Mouse (Mus musculus) ES-Bruce4 (cell line): ENCODE data around the gene Homer2. TPM values are rescaled to one million over a fixed set of nuclear protein-coding genes. Genes with fewer than 3 reads are reported as not detected.

Source experiments
- H3K27ac ChIP-seq: 2 replicates; pipeline ENCODE4 v1.5.1; 2012; ENCODE audit warnings: low read length, inconsistent platforms; ENCODE audit not compliant: insufficient read depth
- H3K27me3 ChIP-seq: 2 replicates; pipeline ENCODE4 v1.6.1; 2012; ENCODE audit warnings: mild to moderate bottlenecking, low read length, inconsistent platforms; ENCODE audit not compliant: control insufficient read depth, poor library complexity, insufficient read depth, severe bottlenecking
- H3K36me3 ChIP-seq: 2 replicates; pipeline ENCODE4 v1.6.1; 2012; ENCODE audit warnings: inconsistent platforms, mild to moderate bottlenecking, low read length, moderate library complexity; ENCODE audit not compliant: control insufficient read depth, poor library complexity, insufficient read depth, severe bottlenecking
- H3K4me1 ChIP-seq: one replicate; pipeline ENCODE4 v1.8.1; 2011; ENCODE audit warnings: low read length; ENCODE audit not compliant: control insufficient read depth, insufficient read depth
- H3K4me3 ChIP-seq: 2 replicates; pipeline ENCODE4 v1.5.1; 2011; ENCODE audit warnings: low read depth, mild to moderate bottlenecking, low read length
- H3K9ac ChIP-seq: 2 replicates; pipeline ENCODE4 v1.6.1; 2012; ENCODE audit warnings: low read depth, mild to moderate bottlenecking, inconsistent platforms; ENCODE audit not compliant: poor library complexity, severe bottlenecking
- H3K9me3 ChIP-seq: replicated peaks from 2 replicates; pipeline ENCODE4 v1.6.1; 2012; ENCODE audit warnings: mild to moderate bottlenecking, low read length, inconsistent platforms; ENCODE audit not compliant: control insufficient read depth, poor library complexity, insufficient read depth, severe bottlenecking
- CTCF ChIP-seq: IDR thresholded peaks from one replicate; pipeline ENCODE4 v1.8.1; 2011; ENCODE audit warnings: low read depth, low read length
- EP300 ChIP-seq: IDR thresholded peaks from 2 replicates; pipeline ENCODE4 v1.6.1; 2011; ENCODE audit warnings: low read depth, low read length; ENCODE audit not compliant: insufficient read depth
- POLR2A ChIP-seq: IDR thresholded peaks from one replicate; pipeline ENCODE4 v1.8.1; 2011; ENCODE audit warnings: low read length; ENCODE audit not compliant: insufficient read depth
- polyA plus RNA-seq: library from polyadenylated mRNA; stranded (reverse); fragments of >200 nt; gene quantifications from 2 replicates; pipeline ENCODE4 v1.2.4, GENCODE M21; 2011; ENCODE audit warnings: low read depth; ENCODE audit not compliant: missing spikeins, insufficient read depth, insufficient read length

The Homer2 gene
- polyA plus RNA-seq, 1 experiment = 9.2 TPM

- TF ChIP-seq POLR2A (no peak), EP300 (no peak), CTCF (no peak)
- Histone ChIP-seq H3K27ac (no peak overlapping the region), H3K27me3 (no peaks in the 10 kb centered on the region), H3K9me3 (no peaks in the 10 kb centered on the region), H3K4me1 (no peaks in the 10 kb centered on the region), H3K9ac (no peak overlapping the region), H3K4me3 (no peak overlapping the region), H3K36me3 (no peaks in the 10 kb centered on the region)
Observed at GRCm38 (mm10) chr7:81651284-81651683, 56.0 kb downstream of the Homer2 start.

- Histone ChIP-seq H3K4me1 (no peaks in the 10 kb centered on the region), H3K27me3 (no peaks in the 10 kb centered on the region), H3K9ac (no peak overlapping the region), H3K4me3 (no peak overlapping the region), H3K36me3 (no peaks in the 10 kb centered on the region), H3K9me3 (no peaks in the 10 kb centered on the region), H3K27ac (no peak overlapping the region)
- TF ChIP-seq CTCF (no peak), EP300 (no peak), POLR2A (no peak)
Observed at GRCm38 (mm10) chr7:81649270-81649669, 58.1 kb downstream of the Homer2 start.

DNA sequence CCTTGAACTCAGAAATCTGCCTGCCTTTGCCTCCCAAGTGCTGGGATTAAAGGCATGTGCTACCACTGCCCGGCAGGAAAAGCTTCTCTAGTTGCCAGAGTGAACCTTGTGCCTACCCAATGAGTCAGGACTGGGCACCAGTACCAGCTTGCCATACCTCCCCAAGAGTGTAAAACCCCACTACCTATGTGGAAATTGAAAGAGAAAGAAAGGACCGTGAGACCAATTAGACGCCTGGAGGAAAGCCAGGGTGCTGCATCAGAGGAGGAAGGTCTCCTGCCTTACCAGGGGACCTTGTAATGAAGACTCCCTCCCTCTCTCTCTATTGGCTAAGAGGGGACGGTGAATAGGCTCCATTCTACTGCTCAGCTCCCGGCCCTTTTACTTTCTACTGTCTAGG, 59.4 kb downstream of the Homer2 start:
- Histone ChIP-seq H3K27me3 (no peaks in the 10 kb centered on the region), H3K9ac (no peak overlapping the region), H3K27ac (no peak overlapping the region), H3K4me1 (no peaks in the 10 kb centered on the region), H3K36me3 (no peaks in the 10 kb centered on the region), H3K9me3 (no peaks in the 10 kb centered on the region), H3K4me3 (no peak overlapping the region)
- TF ChIP-seq POLR2A (no peak), CTCF (no peak), EP300 (no peak)

GRCm38 (mm10) chr7:81644551-81645235, 62.6 kb downstream of the Homer2 start:
- no peak overlapping the region for H3K27ac ChIP-seq
- no peaks in the 10 kb centered on the region for H3K9me3 ChIP-seq
- TF ChIP-seq POLR2A = no peak
- no peak for TF ChIP-seq CTCF
- H3K9ac ChIP-seq = no peak overlapping the region
- no peaks in the 10 kb centered on the region for H3K4me1 ChIP-seq
- H3K4me3 ChIP-seq = no peak overlapping the region
- H3K27me3 ChIP-seq = no peaks in the 10 kb centered on the region
- H3K36me3 ChIP-seq = no peaks in the 10 kb centered on the region

GRCm38 (mm10) chr7:81641101-81641500, 66.2 kb downstream of the Homer2 start:
- Histone ChIP-seq H3K9me3 (no peaks in the 10 kb centered on the region), H3K27me3 (no peaks in the 10 kb centered on the region), H3K27ac (no peak overlapping the region), H3K36me3 (no peaks in the 10 kb centered on the region), H3K9ac (no peak overlapping the region), H3K4me3 (no peak overlapping the region), H3K4me1 (no peaks in the 10 kb centered on the region)
- no peak for TF ChIP-seq POLR2A
- TF ChIP-seq EP300 = no peak
- no peak for TF ChIP-seq CTCF

GRCm38 (mm10) chr7:81632586-81632985, 74.7 kb downstream of the Homer2 start:
- Histone ChIP-seq H3K4me1 (no peaks in the 10 kb centered on the region), H3K27ac (no peak overlapping the region), H3K9ac (no peak overlapping the region), H3K36me3 (no peaks in the 10 kb centered on the region), H3K9me3 (no peaks in the 10 kb centered on the region), H3K4me3 (no peak overlapping the region), H3K27me3 (no peaks in the 10 kb centered on the region)
- TF ChIP-seq CTCF = no peak
- TF ChIP-seq EP300 = no peak
- no peak for TF ChIP-seq POLR2A
